Mouse (Mus musculus) heart, adult 8-10 months (tissue): ENCODE measurements at regions not wholly inside any gene's neighbourhood (a gene's known extent, or its start where the extent isn't known, plus 50 kb on each side); places are given as distances from the start of the nearest gene placed in this dataset.

Source experiments
- DNase-seq: peaks from one replicate; pipeline ENCODE4 v3.0.0; 2022; ENCODE audit warnings: low spot score

DNA sequence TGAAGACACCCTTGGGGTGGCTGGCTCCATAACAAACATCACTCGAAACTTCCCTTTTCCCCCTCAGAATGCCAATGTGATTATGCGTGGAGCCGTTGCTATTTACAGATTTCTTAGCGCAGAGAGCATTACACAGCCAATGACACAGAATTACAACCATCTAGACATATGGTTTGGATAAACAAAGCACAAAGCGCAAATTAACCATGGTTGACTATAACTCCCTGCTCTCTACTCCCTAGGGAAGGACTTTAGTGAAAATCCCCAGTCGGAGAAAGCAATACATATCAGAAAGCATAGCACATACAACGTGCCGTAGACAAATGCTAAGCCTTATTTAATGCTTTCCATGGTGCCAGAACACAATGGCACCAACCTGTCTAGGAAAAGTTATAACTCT lies 131.8 kb downstream of the Tshz3 start:
- DNase-seq, result no peak

DNA sequence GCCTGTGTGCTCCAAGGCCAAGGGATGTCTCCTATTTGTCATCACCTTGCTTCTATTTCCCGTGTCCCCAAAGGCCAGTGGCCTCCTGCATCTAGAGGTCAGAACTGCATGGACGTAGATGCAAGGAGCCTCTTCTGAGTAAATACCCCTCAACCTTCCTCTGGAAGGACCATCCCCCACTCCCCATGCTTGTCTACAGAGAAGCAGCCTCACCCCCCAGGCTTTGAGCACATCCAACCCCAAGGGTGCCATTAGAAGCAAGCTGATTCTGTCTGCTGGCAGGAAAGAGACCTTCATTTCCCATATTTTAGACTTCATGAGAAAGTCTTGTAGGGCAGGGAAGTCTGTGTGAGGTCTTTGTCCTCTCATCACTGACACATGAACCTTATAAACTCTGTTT lies 132.2 kb downstream of the Tshz3 start:
- DNase-seq, result no peak

- peak; percentile 3 for DNase-seq
These were observed 150.4 kb downstream of the Tshz3 start for GRCm38 (mm10) chr7:36848279-36848678.

GRCm38 (mm10) chr7:36851275-36851889 lies 153.5 kb downstream of the Tshz3 start:
- DNase-seq, result no peak

GRCm38 (mm10) chr7:36854308-36854707 lies 156.4 kb downstream of the Tshz3 start:
- no peak for DNase-seq

DNA sequence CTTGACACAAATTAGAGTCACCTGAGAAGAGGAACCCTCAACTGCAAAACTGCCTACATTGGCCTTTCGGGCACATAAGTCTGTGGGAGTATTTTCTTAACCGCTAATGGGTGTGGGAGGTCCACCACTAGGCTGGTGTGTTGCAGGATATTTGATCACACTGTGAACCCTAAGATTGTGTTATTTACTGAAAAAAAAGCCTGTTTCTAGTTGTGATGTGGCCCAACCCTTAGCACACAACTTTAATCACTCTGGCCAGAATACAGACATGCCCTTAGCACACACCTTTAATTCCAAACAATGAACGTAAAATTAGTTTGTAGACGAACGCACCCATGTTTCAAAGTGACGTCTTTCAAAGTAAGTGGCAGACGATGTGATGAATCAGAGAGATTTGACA lies 161.5 kb downstream of the Tshz3 start:
- no peak for DNase-seq

- DNase-seq, result no peak
These were observed 164.6 kb downstream of the Tshz3 start for GRCm38 (mm10) chr7:36862481-36862880.

- no peak for DNase-seq
These were observed 165.8 kb downstream of the Tshz3 start for GRCm38 (mm10) chr7:36863745-36864144.

DNA sequence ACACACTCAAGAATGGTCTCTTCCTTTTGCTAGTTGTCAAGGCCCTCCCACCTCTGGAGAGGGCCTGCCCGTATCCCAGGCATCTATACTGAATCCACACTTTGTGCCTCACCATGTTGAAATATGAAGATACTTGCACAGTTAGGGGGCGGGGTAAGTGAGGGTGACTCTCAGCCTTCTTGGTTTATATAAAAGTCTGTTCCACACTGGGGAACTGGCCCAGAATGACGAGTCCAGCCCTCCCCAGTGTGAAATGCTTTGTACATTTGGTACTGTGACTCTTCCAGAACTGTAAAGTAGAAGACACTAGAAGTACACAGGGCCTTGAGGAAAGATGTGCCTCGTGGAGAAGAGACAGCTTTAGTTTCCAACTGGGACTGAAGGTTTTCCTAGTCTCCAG lies 166.8 kb downstream of the Tshz3 start:
- no peak for DNase-seq

GRCm38 (mm10) chr7:36866602-36867001 lies 168.7 kb downstream of the Tshz3 start:
- no peak for DNase-seq

DNA sequence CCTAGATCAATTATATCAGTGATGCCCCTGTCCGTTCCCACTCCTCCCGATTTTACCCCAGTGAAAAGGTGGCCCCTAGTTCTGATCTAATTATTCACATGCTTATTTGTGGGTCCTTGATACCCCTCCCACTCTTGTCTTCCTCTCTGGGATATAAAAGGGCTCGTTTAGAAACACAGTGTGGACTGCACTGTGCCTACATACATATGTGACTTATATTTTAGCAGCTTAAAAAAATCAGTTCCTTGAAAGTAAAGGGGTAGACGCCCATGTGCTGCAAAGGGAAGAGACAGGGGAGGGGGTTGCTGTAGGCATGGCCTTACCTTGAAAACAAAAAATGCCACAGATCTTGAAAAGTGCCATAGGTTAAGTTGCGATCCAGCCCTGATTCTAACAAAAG lies 176.1 kb downstream of the Tshz3 start:
- DNase-seq, result no peak

GRCm38 (mm10) chr7:36877686-36878085 lies 179.8 kb downstream of the Tshz3 start:
- no peak for DNase-seq

GRCm38 (mm10) chr7:36892776-36893500 lies 195.0 kb downstream of the Tshz3 start:
- DNase-seq, result no peak

DNA sequence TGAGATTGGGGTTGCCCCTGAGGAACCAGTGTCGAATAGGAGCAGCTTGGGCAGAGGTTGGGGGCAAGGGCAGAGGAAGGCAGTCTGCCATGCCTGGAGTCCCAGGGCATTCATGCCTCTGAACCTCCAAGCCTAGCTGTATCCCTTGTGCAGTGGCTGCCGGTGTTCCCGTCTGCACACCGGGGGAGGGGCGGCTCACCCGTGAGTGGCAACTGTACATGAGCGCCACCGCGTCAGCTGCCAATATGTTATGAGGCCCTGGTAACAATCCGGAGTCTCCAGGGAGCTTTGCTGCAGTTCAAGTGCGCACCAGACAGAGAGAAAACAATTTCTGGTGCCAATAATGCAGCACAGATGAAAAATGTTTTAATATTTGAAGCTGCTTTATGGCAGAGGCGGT lies 198.4 kb downstream of the Tshz3 start:
- DNase-seq, result no peak

DNA sequence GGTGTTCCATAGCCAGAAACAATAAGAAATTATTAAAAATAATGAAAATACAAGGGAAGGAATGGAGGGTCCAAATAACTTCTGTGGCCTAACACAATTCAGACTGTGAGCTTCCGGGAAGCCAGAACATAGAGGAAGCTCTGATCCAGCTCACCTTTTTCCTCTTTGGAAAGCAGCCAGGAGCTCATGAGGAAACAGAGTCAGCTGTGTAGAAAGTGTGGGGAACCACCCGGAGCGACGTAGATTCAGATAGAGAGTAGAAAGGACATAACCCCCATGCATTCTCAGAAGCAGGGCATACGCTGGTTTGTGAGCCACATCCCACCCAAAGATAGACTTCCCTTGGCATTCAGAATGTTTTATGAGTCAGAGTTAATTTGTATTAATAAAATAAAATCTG lies 203.6 kb downstream of the Tshz3 start:
- no peak for DNase-seq

DNA sequence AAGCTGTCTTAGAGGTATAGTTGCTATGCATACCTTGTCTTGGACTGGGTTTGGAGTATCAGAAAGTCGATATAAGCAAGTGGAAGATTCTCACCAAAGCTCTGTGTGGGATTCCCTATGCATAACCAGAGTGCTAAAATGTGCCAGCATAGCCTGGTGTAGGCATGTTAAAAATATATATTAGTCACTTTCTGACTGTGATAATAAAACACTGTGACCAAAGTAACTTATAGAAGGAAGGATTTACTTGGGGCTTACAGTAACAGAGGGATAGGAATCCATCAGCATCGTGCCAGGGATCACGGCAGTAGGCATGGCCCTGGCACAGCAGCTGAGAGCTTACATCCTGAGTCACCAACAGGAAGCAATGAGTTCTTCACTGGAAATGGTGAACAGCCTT lies 215.4 kb downstream of the Tshz3 start:
- no peak for DNase-seq

GRCm38 (mm10) chr7:36914261-36914660 lies 216.3 kb downstream of the Tshz3 start:
- DNase-seq, result no peak

DNA sequence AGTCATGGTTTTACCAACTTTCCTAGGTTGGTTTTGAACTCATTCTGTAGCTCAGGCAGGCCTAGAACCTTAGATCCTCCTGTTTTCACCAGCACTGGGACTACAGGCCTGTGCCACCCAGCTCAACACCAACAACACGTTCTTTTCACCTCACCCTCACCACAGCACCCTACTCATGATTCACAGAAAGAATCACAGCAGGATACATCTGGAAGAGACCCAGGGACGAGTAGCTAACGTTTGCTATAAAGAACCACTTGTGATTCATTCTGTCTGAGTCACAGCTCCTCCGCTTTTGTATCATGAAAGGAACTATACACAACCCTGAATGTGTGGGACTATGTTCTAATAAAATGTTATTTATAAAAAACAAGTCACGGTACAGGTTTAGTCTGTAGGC lies 217.3 kb downstream of the Tshz3 start:
- no peak for DNase-seq

DNA sequence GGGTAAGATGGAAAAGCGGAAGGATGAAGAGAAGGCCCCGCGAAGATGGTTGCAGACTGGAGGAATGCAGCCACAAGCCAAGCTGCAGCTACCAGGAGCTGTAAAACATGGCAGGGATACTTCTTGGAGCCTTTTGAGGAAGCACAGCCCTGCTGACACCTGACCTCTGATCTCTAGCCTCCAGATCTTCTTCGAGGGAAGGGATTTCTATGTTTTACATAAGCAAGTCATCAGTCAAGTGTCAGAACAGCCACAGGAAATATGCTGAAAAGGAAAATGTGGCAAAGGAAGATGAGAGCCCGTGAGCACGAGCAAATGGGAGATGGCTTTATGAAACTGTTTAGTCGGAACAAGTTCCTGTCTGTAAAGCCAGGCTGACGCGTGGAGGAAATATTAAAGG lies 219.1 kb downstream of the Tshz3 start:
- DNase-seq, result no peak

DNA sequence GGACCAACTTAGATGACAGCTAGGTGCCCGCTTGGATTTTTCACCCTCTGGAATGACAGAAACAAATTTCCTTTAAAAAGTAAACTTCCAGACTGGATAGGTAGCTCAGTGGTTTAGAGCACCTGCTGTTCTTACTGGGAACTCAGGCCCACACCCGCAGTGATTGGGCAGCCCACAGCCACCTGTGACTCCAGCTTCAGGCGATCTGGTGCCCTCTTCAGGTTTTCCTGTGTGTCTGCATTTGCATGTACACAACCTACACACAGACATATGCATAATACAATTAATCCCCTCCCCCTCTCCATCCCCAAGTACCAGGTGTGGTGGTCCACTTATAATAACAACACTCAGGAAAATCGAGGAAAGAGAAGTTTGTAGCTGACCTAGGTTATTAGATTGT lies 221.5 kb downstream of the Tshz3 start:
- DNase-seq, result no peak

DNA sequence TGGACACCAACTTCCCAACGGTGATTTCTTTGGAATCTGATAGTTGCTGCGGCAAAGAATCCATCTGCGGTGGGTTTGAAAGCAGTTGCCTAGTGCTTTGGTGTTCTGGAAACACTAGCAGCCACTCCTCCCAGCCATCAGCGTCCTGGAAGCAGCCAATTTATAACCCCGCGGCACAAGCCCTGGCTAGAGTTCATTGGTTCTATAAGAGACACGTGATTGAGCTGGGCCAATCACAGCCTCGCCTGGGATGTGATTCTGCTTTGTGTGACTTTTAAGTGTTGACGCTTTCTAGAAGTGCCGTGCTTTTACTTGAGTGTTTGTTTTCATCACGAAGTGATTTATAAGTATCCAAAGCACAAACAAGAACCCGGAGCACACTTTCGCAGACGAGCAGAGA lies 223.1 kb downstream of the Tshz3 start:
- DNase-seq, result no peak

DNA sequence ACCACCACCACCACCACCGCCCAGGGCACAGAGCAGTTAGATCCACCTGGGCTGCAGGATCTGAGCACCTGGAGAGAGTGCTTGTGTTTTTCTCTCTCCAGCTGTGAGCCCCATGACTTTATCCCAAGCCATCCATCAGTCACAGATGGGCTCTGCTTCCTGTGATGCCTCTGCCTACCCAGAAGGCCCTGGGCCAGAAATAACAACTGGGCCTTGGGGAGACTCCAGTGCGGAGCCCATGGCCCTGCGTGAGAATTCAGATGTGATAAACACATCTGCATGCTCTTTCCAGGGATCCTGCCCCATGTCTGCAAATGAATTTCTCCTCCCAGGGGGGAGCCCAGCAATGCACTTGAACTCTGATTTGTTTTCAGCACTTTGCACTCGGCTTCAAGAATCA lies 235.6 kb downstream of the Tshz3 start:
- DNase-seq, result no peak

DNA sequence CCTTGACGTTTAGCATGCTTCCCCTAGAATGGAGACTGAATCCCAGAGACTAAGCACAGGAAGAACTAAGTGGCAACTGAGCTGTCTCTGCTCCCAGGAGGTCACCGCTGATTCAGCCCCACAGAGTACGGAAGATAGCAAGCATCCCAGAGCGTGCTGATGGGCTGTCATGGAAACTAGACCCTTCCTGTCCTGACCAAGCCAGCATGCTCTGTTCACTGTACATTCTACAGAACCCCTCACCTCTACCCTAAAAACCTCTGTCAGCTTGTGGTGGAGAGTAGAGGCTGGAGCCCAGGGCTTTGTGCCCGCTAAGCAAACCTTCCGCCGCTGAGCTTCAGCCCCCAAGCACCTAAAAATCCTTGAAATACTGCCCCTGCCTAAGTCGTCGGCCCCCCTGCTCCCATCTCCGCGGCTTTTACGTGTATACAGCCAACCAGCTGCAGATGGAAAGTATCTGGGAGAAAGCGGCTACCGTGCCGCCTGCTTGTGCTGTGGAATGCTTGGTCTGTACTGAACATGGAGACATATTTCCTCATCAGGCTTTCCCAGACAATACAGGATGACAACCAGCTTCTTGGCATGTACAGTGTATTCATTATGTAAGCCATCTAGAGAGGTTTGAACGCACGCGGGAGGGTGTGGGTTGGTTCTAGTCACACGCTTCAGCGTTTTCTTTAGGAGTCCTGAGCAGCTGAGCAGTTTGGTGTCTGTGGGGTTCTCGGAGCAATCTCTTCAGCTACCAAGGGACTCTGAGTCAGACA lies 237.1 kb downstream of the Tshz3 start:
- DNase-seq, result no peak
